Mouse (Mus musculus): Measurements from ENCODE around the gene Taco1. TPM values are rescaled to one million over a fixed set of nuclear protein-coding genes. Genes with fewer than 3 reads are reported as not detected.
"Not testable (repeated sequence)": the region's sequence is repeated elsewhere in the genome, so short reads cannot be mapped to it uniquely, and the experiment has no call there.

The Taco1 gene
- 10 to 100 TPM; 18.0 to 18.6 TPM for total RNA-seq (2021)

DNA sequence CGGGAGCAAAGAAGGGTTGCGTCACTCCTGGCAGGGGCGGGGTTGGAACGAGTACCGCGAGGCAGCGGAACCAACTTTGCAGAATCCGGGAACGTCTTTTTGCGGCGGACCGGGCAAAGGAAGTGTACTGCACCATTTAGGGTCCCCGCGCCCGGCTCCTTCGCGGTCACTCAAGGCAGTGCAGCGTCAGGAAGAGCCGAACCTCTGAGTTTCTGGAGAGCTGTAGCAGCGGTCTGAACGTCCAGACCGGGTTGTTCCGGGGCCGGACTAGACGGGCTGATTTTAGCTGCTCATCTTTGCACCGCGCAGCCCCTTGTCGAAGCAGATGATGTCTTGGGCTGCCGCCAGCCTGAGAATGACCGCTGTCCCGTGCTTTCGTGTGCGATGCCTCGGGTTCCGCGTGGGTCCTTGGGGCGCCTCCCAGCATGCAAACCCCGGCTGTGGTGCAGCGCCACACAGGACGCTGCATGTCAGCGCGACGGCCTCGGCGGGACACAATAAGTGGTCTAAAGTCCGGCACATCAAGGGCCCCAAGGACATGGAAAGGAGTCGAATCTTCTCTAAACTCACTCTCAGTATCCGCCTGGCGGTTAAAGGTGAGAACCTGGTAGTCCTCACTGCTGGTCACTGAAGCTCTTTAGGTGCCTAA, at the start of gene Taco1:
Gene Taco1 (plus strand): TSS at position 139 of the 649 bp plus-strand sequence.
- intact Hi-C loops (cut with DNase I) = no loop called here
- peak; percentile 93 to 97 for DNase-seq (ENCODE audit: low spot score in 2 of 2)

GRCm38 (mm10) chr11:106016440-106016839, 49.4 kb upstream of the Taco1 start:
- intact Hi-C loops (cut with DNase I) = loop anchor here (10.0 kb wide), 1 partner anchor 672 kb away; no protein-coding TSS in a partner anchor
- peak in 1 of 2 experiments; percentile 59 for DNase-seq (ENCODE audit: low spot score in 2 of 2)

DNA sequence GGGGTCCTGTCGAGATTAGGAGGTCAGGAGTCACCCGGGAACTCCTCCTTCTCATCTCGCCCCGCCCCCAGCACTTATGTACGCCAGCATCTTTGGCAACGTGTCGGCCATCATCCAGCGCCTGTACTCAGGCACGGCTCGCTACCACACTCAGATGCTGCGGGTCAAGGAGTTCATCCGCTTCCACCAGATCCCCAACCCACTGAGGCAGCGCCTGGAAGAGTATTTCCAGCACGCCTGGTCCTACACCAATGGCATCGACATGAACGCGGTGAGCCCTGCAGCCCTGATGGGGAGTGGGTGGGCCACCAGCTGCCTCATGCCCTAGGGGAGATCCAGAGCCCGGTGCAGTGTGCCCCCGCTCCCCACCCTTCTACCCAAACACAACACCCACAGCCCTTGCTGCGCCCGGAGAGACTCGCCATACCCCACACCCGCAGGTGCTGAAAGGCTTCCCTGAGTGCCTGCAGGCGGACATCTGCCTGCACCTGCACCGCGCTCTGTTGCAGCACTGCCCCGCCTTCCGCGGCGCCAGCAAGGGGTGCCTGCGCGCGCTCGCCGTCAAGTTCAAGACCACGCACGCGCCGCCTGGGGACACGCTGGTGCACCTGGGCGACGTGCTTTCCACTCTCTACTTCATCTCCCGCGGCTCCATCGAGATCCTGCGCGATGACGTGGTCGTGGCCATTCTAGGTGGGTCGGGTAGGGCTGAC, 45.7 kb upstream of the Taco1 start:
- intact Hi-C loops (cut with DNase I) = loop anchor here (5.0 kb wide), 1 partner anchor 78 kb away; no protein-coding TSS in a partner anchor
- DNase-seq (ENCODE audit: low spot score in 2 of 2) = peak; percentile 65 to 75

GRCm38 (mm10) chr11:106025774-106026173, 40.1 kb upstream of the Taco1 start:
- DNase-seq (ENCODE audit: low spot score in 2 of 2) = no peak
- intact Hi-C loops (cut with DNase I) = loop anchor here (2.0 kb wide), 1 partner anchor 97 kb away; no protein-coding TSS in a partner anchor

DNA sequence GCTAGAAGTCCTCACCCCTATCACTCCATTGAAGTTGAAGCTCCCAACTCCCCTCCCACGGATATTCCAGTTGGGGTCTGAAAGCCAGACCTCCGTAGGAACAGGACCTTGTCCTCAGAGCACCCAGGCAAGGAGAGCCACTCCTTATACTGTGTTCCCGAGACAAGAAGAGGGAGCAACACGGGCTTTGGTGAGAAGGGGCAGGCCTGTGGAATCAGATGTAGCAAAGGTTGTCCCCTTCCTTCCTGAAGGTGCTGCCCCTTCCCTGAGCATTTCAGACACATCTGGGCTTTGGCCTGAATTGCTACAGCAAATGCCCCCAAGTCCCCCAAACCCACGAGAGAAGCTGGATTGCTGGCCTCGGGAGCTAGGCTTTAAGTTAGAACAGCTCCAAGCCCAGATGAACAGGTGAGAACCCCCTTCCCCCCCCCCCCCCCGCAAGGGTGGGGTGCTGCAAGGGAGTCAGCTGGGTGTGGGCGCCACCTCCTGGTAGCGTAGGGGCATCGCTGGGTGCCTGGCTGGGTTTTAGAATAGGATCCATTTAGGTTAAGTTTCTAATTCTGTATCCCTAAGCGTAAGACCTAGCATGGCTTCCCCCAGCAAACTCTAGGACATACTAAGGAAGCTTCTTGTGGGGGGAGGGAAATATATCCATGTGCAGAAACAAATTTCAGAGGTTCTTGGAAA, 39.3 kb upstream of the Taco1 start:
- intact Hi-C loops (cut with DNase I) = loop anchor here (2.0 kb wide), 1 partner anchor 98 kb away; no protein-coding TSS in a partner anchor

DNA sequence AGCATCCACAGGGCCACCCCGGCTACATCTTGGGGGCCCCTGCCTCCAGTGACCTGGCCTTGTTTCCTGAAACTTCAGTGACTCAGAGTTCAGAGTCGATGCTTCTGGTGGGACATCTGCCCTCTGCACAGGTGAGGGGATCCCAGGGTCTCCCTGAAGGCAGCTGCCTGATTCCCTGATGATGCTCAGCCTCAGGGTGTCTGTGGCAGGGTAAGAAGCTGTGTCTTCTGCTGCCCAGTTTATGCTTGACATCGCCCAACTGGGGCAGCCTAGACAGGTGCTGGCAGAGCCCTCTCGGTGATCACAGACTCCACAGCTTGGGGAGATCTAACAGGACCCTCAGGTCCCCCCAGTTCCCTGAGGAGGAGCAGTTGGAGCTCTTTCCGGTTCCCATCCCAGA, 38.3 kb upstream of the Taco1 start:
- intact Hi-C loops (cut with DNase I) = loop anchor here (2.0 kb wide), 1 partner anchor 99 kb away; no protein-coding TSS in a partner anchor

More for the DNA sequence above, 39.3 kb upstream of the Taco1 start:
- peak; percentile 73 to 75 for DNase-seq (ENCODE audit: low spot score in 2 of 2)

DNA sequence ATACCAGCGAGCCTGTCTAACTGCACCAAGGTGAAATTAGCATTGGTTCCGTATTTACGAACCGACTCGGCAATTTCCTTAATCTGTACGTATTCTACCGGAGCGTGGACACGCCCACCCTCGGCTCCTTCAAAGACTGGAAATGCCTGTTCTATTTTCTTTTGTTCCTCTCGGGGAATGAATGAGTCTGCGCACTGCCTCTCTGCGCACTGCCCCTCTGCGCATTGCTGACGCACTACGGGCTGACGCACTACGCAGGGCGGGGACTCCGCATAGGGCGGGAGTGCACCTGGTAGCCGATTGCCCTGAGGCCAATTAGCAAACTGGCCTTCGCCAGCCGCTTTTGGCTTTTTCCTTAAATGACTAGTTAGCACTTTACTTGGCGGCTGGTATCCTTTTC, 33.8 kb upstream of the Taco1 start:
- intact Hi-C loops (cut with DNase I); DNase-seq (ENCODE audit: low spot score in 2 of 2): not testable (repeated sequence)

More for the DNA sequence above, 38.3 kb upstream of the Taco1 start:
- DNase-seq (ENCODE audit: low spot score in 2 of 2) = no peak

- intact Hi-C loops (cut with DNase I) = no loop called here
- DNase-seq (ENCODE audit: low spot score in 2 of 2) = no peak
These were observed 32.4 kb upstream of the Taco1 start for GRCm38 (mm10) chr11:106033491-106033919.

GRCm38 (mm10) chr11:106034986-106035385, 30.9 kb upstream of the Taco1 start:
- DNase-seq (ENCODE audit: low spot score in 2 of 2) = no peak
- intact Hi-C loops (cut with DNase I) = no loop called here

- intact Hi-C loops (cut with DNase I) = no loop called here
- peak; percentile 98 to 99 for DNase-seq (ENCODE audit: low spot score in 2 of 2)
These were observed 29.1 kb upstream of the Taco1 start, which contains the start of gene Dcaf7 for GRCm38 (mm10) chr11:106036548-106037417. Gene Dcaf7, plus strand, starts transcription at chr11:106036872.

GRCm38 (mm10) chr11:106037418-106037751, 28.5 kb upstream of the Taco1 start:
- intact Hi-C loops (cut with DNase I) = no loop called here

DNA sequence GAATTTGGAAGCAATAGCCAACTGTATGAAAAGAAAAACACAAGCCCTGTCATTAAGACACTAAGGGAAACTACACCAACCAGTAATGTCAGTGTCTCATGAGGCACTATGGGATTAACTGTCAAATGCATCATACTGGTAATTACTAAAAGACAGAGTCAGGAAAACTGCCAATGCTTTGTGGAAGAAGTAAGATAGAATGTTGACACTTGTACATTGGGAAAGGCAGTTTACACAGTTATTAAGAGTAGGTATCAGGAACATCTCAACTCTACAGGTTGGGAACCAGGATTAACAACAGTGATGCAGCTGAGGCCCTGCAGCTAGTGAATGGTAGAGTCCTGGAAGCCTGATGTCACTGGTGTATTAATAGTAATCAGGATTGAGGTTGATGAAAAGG, 21.5 kb upstream of the Taco1 start:
- intact Hi-C loops (cut with DNase I) = no loop called here
- DNase-seq (ENCODE audit: low spot score in 2 of 2) = no peak

More at GRCm38 (mm10) chr11:106037418-106037751, 28.5 kb upstream of the Taco1 start:
- peak; percentile 78 to 91 for DNase-seq (ENCODE audit: low spot score in 2 of 2)

GRCm38 (mm10) chr11:106045256-106045655, 20.6 kb upstream of the Taco1 start:
- no peak for DNase-seq (ENCODE audit: low spot score in 2 of 2)
- intact Hi-C loops (cut with DNase I) = no loop called here

- no peak for DNase-seq (ENCODE audit: low spot score in 2 of 2)
- intact Hi-C loops (cut with DNase I) = no loop called here
These were observed 20.1 kb upstream of the Taco1 start for GRCm38 (mm10) chr11:106045780-106046179.

DNA sequence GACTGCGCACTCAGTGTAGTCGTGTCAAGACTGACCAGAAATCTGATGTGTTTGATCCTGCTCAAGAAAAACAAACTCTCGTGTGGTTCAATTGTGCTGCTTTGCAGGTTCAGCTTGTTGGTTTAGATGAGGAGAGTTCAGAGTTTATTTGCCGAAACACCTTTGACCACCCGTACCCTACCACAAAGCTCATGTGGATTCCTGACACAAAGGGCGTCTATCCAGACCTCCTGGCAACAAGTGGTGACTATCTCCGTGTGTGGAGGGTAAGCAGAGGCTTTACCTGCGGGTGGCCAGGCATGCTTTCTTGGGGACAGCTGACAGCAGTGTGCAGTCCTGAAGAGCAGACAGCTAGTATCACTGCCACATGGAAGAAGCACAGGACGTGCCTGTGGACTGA, 19.3 kb upstream of the Taco1 start:
- intact Hi-C loops (cut with DNase I) = no loop called here
- DNase-seq (ENCODE audit: low spot score in 2 of 2) = no peak

- intact Hi-C loops (cut with DNase I) = no loop called here
- DNase-seq (ENCODE audit: low spot score in 2 of 2) = no peak
These were observed 11.9 kb upstream of the Taco1 start for GRCm38 (mm10) chr11:106053921-106054320.

DNA sequence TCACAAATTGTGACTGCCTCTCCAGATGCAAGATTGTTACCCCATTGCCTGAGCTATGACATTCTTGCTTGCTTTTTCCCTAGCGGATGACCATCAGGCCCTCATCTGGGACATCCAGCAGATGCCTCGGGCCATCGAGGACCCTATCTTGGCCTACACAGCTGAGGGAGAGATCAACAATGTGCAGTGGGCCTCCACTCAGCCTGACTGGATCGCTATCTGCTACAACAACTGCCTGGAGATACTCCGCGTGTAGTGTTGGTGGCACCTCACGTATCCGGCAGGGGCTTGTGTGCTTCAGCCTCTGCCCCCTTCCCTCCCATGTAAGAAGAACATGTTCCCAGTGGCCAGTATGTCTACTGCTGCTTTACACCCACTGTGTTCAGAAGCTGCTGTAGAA, 11.3 kb upstream of the Taco1 start:
- no peak for DNase-seq (ENCODE audit: low spot score in 2 of 2)
- intact Hi-C loops (cut with DNase I) = no loop called here

DNA sequence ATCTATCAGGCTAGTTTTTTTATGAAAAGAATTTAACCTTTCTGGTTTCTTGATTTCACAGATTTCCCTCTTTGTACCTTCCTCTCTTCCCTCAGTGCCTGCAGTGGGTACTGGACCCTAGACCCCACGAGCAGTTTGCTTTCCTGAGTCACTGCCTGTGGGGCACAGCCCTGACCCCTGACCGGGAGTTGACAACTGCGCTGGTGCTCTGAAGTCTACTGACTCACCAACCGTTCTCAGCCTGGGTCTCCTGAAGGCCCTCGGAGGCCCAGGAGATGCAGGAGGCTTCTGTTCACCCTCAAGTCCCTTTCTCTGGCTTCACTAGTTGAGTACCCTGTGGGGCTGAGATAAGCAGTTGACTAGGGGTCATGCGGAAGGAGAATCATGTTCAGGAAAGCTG, 10.5 kb upstream of the Taco1 start:
- no peak for DNase-seq (ENCODE audit: low spot score in 2 of 2)
- intact Hi-C loops (cut with DNase I) = no loop called here

DNA sequence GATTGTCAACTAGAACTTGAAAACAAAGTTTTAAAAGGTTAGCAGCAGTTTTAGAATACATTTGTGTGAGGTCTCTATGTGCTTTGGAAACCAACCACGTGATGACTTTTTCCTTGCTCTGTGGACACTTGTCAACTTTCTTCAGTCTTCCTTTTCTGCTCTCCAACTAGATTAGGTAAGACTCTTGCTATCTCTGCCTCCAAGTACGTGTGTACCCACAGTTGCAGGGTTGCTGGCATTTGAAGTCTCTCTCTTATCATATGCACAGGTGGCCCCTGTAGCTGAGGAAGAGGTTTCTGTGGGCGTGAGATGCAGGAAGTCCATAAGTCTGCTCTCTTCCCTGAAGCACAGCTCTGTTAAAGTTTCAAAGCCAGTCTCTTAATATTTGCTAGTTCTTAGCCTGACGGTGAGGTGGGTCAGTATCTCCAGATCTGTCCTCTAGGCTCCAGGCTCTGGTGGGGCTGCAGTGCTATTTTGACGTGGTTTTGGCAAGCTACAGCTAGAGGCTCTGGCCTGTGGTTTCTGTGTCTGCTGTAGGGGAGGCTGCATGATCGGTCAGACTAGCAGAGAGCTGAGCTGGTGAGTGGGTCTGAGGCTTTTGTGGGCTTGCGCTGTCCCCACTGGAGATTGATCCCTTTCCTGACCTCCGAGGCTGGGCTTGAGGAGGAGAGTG, 8.9 kb upstream of the Taco1 start:
- no peak for DNase-seq (ENCODE audit: low spot score in 2 of 2)
- intact Hi-C loops (cut with DNase I) = no loop called here

Measured in left cerebral cortex, postnatal 25 days (tissue).